Mouse (Mus musculus): ENCODE data around the gene Olfr896-ps1. TPM values are rescaled to one million over a fixed set of nuclear protein-coding genes. Genes with fewer than 3 reads are reported as not detected.

Gene Olfr896-ps1
- not detected in 2 replicates for total RNA-seq (2012; rRNA removed)

DNA sequence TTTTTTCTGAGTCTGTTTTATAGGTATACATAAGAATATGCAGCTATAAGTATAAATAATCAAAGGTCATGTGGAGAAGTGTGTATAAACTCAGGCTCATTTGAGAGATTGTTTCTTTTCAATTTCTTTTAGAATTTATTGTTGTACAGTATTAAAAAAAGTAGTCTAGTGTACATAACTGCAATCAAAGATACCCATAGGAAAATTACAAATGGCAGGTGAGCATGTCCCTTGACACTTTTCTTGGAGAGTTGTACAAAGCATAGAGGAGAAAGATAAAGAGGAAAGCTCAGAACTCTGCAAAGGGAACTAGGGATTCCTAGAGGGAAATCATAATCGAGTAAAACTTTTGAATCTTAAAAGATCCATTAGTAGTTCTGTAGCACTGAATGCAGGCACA is at the start of gene Olfr896-ps1:
Olfr896-ps1 (plus strand) TSS at position 301 of the 400 bp plus-strand sequence.
- in situ Hi-C loops (cut with MboI; ENCODE audit: low sequenced_read_pairs in 2 of 2, unreplicated experiment in 2 of 2), result no loop called here
- no peak for DNase-seq (ENCODE audit: low read depth, low spot score)
- H3K9ac ChIP-seq (ENCODE audit: insufficient read depth, low read depth, low read length, poor library complexity, severe bottlenecking), result no peak within 1 kb of the TSS
- no peak within 1 kb of the TSS for H3K4me3 ChIP-seq (ENCODE audit: insufficient read depth in 1 of 2, low read depth in 1 of 2, low read length in 2 of 2, poor library complexity in 1 of 2, severe bottlenecking in 1 of 2)
- no peak within 1 kb of the TSS for H3K27ac ChIP-seq (ENCODE audit: insufficient read depth, low read depth, low read length, poor library complexity, severe bottlenecking)
- no peaks in the 10 kb centered on the region for H3K36me3 ChIP-seq (ENCODE audit: control insufficient read depth, insufficient read depth, low read length, poor library complexity, severe bottlenecking)
- TF ChIP-seq ZC3H11A (IDR thresholded peaks at IDR 0.05; ENCODE audit: borderline replicate concordance, low read depth, low read length), result no peak
- no peak for TF ChIP-seq ZNF384 (IDR thresholded peaks at IDR 0.05; ENCODE audit: low read depth, low read length)
- no peak for TF ChIP-seq HCFC1 (IDR thresholded peaks at IDR 0.05; ENCODE audit: borderline replicate concordance, insufficient read depth, low read length)
- no peak for TF ChIP-seq CHD2 (IDR thresholded peaks at IDR 0.05; ENCODE audit: low read depth, low read length)
- TF ChIP-seq MAFK (IDR thresholded peaks at IDR 0.05; ENCODE audit: insufficient read depth, low read depth, low read length), result no peak
- H3K9me3 ChIP-seq (ENCODE audit: control insufficient read depth, insufficient read depth, low read depth, low read length), result no peaks in the 10 kb centered on the region
- H3K4me1 ChIP-seq (ENCODE audit: control insufficient read depth in 2 of 2, insufficient read depth in 2 of 2, low read length in 2 of 2, poor library complexity in 1 of 2), result no peaks in the 10 kb centered on the region

GRCm38 (mm10) chr9:38252474-38252873 is 38.4 kb upstream of the Olfr896-ps1 start, which contains the start of gene Olfr143:
Olfr143 (plus strand) TSS chr9:38252774.
- H3K9ac ChIP-seq (ENCODE audit: insufficient read depth, low read depth, low read length, poor library complexity, severe bottlenecking), result no peak within 1 kb of the TSS
- no peak within 1 kb of the TSS for H3K4me3 ChIP-seq (ENCODE audit: insufficient read depth in 1 of 2, low read depth in 1 of 2, low read length in 2 of 2, poor library complexity in 1 of 2, severe bottlenecking in 1 of 2)
- no peak for TF ChIP-seq ZC3H11A (IDR thresholded peaks at IDR 0.05; ENCODE audit: borderline replicate concordance, low read depth, low read length)
- TF ChIP-seq CHD2 (IDR thresholded peaks at IDR 0.05; ENCODE audit: low read depth, low read length), result no peak
- no peak for TF ChIP-seq MAFK (IDR thresholded peaks at IDR 0.05; ENCODE audit: insufficient read depth, low read depth, low read length)
- TF ChIP-seq HCFC1 (IDR thresholded peaks at IDR 0.05; ENCODE audit: borderline replicate concordance, insufficient read depth, low read length), result no peak
- no peak for TF ChIP-seq ZNF384 (IDR thresholded peaks at IDR 0.05; ENCODE audit: low read depth, low read length)
- H3K27ac ChIP-seq (ENCODE audit: insufficient read depth, low read depth, low read length, poor library complexity, severe bottlenecking), result no peak within 1 kb of the TSS
- H3K36me3 ChIP-seq (ENCODE audit: control insufficient read depth, insufficient read depth, low read length, poor library complexity, severe bottlenecking), result no peaks in the 10 kb centered on the region
- H3K4me1 ChIP-seq (ENCODE audit: control insufficient read depth in 2 of 2, insufficient read depth in 2 of 2, low read length in 2 of 2, poor library complexity in 1 of 2), result no peaks in the 10 kb centered on the region
- no peak for DNase-seq (ENCODE audit: low read depth, low spot score)
- no peaks in the 10 kb centered on the region for H3K9me3 ChIP-seq (ENCODE audit: control insufficient read depth, insufficient read depth, low read depth, low read length)
- in situ Hi-C loops (cut with MboI; ENCODE audit: low sequenced_read_pairs in 2 of 2, unreplicated experiment in 2 of 2), result no loop called here

- no peaks in the 10 kb centered on the region for H3K4me1 ChIP-seq (ENCODE audit: control insufficient read depth in 2 of 2, insufficient read depth in 2 of 2, low read length in 2 of 2, poor library complexity in 1 of 2)
- no peaks in the 10 kb centered on the region for H3K9me3 ChIP-seq (ENCODE audit: control insufficient read depth, insufficient read depth, low read depth, low read length)
- no peak within 1 kb of the TSS for H3K4me3 ChIP-seq (ENCODE audit: insufficient read depth in 1 of 2, low read depth in 1 of 2, low read length in 2 of 2, poor library complexity in 1 of 2, severe bottlenecking in 1 of 2)
- no peak within 1 kb of the TSS for H3K9ac ChIP-seq (ENCODE audit: insufficient read depth, low read depth, low read length, poor library complexity, severe bottlenecking)
- TF ChIP-seq ZC3H11A (IDR thresholded peaks at IDR 0.05; ENCODE audit: borderline replicate concordance, low read depth, low read length), result no peak
- no peak for TF ChIP-seq MAFK (IDR thresholded peaks at IDR 0.05; ENCODE audit: insufficient read depth, low read depth, low read length)
- TF ChIP-seq ZNF384 (IDR thresholded peaks at IDR 0.05; ENCODE audit: low read depth, low read length), result no peak
- no peak for TF ChIP-seq HCFC1 (IDR thresholded peaks at IDR 0.05; ENCODE audit: borderline replicate concordance, insufficient read depth, low read length)
- no peak for TF ChIP-seq CHD2 (IDR thresholded peaks at IDR 0.05; ENCODE audit: low read depth, low read length)
- no peak for DNase-seq (ENCODE audit: low read depth, low spot score)
- H3K27ac ChIP-seq (ENCODE audit: insufficient read depth, low read depth, low read length, poor library complexity, severe bottlenecking), result no peak within 1 kb of the TSS
- no peaks in the 10 kb centered on the region for H3K36me3 ChIP-seq (ENCODE audit: control insufficient read depth, insufficient read depth, low read length, poor library complexity, severe bottlenecking)
- in situ Hi-C loops (cut with MboI; ENCODE audit: low sequenced_read_pairs in 2 of 2, unreplicated experiment in 2 of 2), result no loop called here
These were observed 23.4 kb upstream of the Olfr896-ps1 start, which contains the start of gene Olfr895 for GRCm38 (mm10) chr9:38267551-38267950. Olfr895 (plus strand) TSS chr9:38267851.

DNA sequence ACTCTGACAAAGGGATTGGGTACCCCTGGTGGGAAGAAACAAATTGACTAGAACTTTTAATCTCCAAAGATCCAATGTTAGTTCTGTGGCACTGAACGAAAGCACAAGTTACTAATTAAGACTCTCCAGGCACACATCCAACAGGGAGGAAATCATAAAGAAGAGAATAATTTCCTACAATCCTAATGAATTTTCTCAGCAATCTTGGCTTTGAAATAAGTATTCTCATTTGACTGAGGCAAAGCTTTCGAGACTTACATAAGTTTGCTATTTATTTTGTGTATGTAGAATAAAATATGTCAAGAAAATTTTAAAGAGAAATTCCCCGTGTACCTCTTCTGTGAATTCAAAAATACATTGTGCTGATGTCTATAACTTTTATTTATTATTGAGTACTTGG is 37.9 kb downstream of the Olfr896-ps1 start, which contains the start of gene Olfr25:
Olfr25 (plus strand) TSS at position 301 of the 400 bp plus-strand sequence.
- Histone ChIP-seq H3K4me3 (ENCODE audit: insufficient read depth in 1 of 2, low read depth in 1 of 2, low read length in 2 of 2, poor library complexity in 1 of 2, severe bottlenecking in 1 of 2) (no peak within 1 kb of the TSS), H3K9me3 (ENCODE audit: control insufficient read depth, insufficient read depth, low read depth, low read length) (no peaks in the 10 kb centered on the region), H3K27ac (ENCODE audit: insufficient read depth, low read depth, low read length, poor library complexity, severe bottlenecking) (no peak within 1 kb of the TSS), H3K9ac (ENCODE audit: insufficient read depth, low read depth, low read length, poor library complexity, severe bottlenecking) (no peak within 1 kb of the TSS), H3K4me1 (ENCODE audit: control insufficient read depth in 2 of 2, insufficient read depth in 2 of 2, low read length in 2 of 2, poor library complexity in 1 of 2) (no peaks in the 10 kb centered on the region), H3K36me3 (ENCODE audit: control insufficient read depth, insufficient read depth, low read length, poor library complexity, severe bottlenecking) (no peaks in the 10 kb centered on the region)
- in situ Hi-C loops (cut with MboI; ENCODE audit: low sequenced_read_pairs in 2 of 2, unreplicated experiment in 2 of 2), result no loop called here
- no peak for DNase-seq (ENCODE audit: low read depth, low spot score)
- TF ChIP-seq HCFC1 (IDR thresholded peaks at IDR 0.05; ENCODE audit: borderline replicate concordance, insufficient read depth, low read length), result no peak
- TF ChIP-seq MAFK (IDR thresholded peaks at IDR 0.05; ENCODE audit: insufficient read depth, low read depth, low read length), result no peak
- TF ChIP-seq ZNF384 (IDR thresholded peaks at IDR 0.05; ENCODE audit: low read depth, low read length), result no peak
- no peak for TF ChIP-seq CHD2 (IDR thresholded peaks at IDR 0.05; ENCODE audit: low read depth, low read length)

Other genes starting within 250 kb of the Olfr896-ps1 start
- gene Olfr884, start 244.6 kb upstream of the Olfr896-ps1 start, total RNA-seq (2012; rRNA removed), result 0.05 TPM in 1 of 2 replicates, not detected in the other
- gene Olfr885, start 229.8 kb upstream of the Olfr896-ps1 start, total RNA-seq (2012; rRNA removed), result not detected in 2 replicates
- not detected in 2 replicates for gene Olfr887, start 207.0 kb upstream of the Olfr896-ps1 start, total RNA-seq (2012; rRNA removed)
- not detected in 2 replicates for gene Olfr888, start 183.0 kb upstream of the Olfr896-ps1 start, total RNA-seq (2012; rRNA removed)
- gene Olfr889, start 175.9 kb upstream of the Olfr896-ps1 start, total RNA-seq (2012; rRNA removed), result 0.27 and 0.48 TPM in 2 replicates
- gene Olfr890, start 148.6 kb upstream of the Olfr896-ps1 start, total RNA-seq (2012; rRNA removed), result not detected in 2 replicates
- not detected in 2 replicates for gene Olfr891, start 110.3 kb upstream of the Olfr896-ps1 start, total RNA-seq (2012; rRNA removed)
- not detected in 2 replicates for gene Olfr893, start 82.7 kb upstream of the Olfr896-ps1 start, total RNA-seq (2012; rRNA removed)
- gene Olfr894, start 73.1 kb upstream of the Olfr896-ps1 start, total RNA-seq (2012; rRNA removed), result not detected in 2 replicates
- not detected in 2 replicates for gene Olfr143, start 38.3 kb upstream of the Olfr896-ps1 start, total RNA-seq (2012; rRNA removed)
- not detected in 2 replicates for gene Olfr895, start 23.3 kb upstream of the Olfr896-ps1 start, total RNA-seq (2012; rRNA removed)
- gene Olfr25, start 38.0 kb downstream of the Olfr896-ps1 start, total RNA-seq (2012; rRNA removed), result not detected in 2 replicates
- gene Olfr898, start 57.3 kb downstream of the Olfr896-ps1 start, total RNA-seq (2012; rRNA removed), result not detected in 2 replicates
- gene Olfr250, start 75.8 kb downstream of the Olfr896-ps1 start, total RNA-seq (2012; rRNA removed), result not detected in 2 replicates
- gene Olfr251, start 86.0 kb downstream of the Olfr896-ps1 start, total RNA-seq (2012; rRNA removed), result not detected in 2 replicates
- 0.49 and 0.53 TPM in 2 replicates for gene Olfr147, start 110.6 kb downstream of the Olfr896-ps1 start, total RNA-seq (2012; rRNA removed)
- 0.26 and 0.58 TPM in 2 replicates for gene Olfr901, start 138.3 kb downstream of the Olfr896-ps1 start, total RNA-seq (2012; rRNA removed)
- gene Olfr902, start 156.5 kb downstream of the Olfr896-ps1 start, total RNA-seq (2012; rRNA removed), result not detected in 2 replicates
- not detected in 2 replicates for gene Olfr904, start 172.0 kb downstream of the Olfr896-ps1 start, total RNA-seq (2012; rRNA removed)
- gene Olfr905, start 180.0 kb downstream of the Olfr896-ps1 start, total RNA-seq (2012; rRNA removed), result not detected in 2 replicates
- not detected in 2 replicates for gene Olfr906, start 196.0 kb downstream of the Olfr896-ps1 start, total RNA-seq (2012; rRNA removed)
- not detected in 2 replicates for gene Olfr907, start 204.7 kb downstream of the Olfr896-ps1 start, total RNA-seq (2012; rRNA removed)
- not detected in 2 replicates for gene Olfr911-ps1, start 230.5 kb downstream of the Olfr896-ps1 start, total RNA-seq (2012; rRNA removed)
- not detected in 2 replicates for gene Olfr910, start 246.7 kb downstream of the Olfr896-ps1 start, total RNA-seq (2012; rRNA removed)